Comparison of ENCODE assay signal across 19 mouse cellular contexts in genomic region chr7:138903886-138904435, GRCm38 (mm10). TPM values are rescaled to one million over a fixed set of nuclear protein-coding genes. Genes with fewer than 3 reads are reported as not detected.
A peak's percentile ranks its signal among the peaks of the same experiment; 100 is the strongest.
DNase-seq lines count a peak whose midpoint lies in the region; ATAC-seq and TF ChIP-seq lines count a peak whose summit lies in the region.
"Had no signal": no experiment of that assay in that cellular context is flagged by ENCODE, and none has a peak within 500 bp of the region (broad histone marks: within the 10 kb centered on the region; RNA-seq: fewer than 3 reads in every experiment).

No protein-coding gene starts in this region.

- no peak for DNase-seq in Patski (ENCODE audit: low read depth, low spot score)
- DNase-seq in retina, embryonic 14.5 days (ENCODE audit: low spot score): no peak
- DNase-seq: cerebellum, postnatal 36 days; forebrain, postnatal 0 days; gastrocnemius, postnatal 25 days; right cerebral cortex, postnatal 4 days had no signal

- H3K27me3 ChIP-seq in Patski: no peaks in the 10 kb centered on the region
- H3K27me3 ChIP-seq in intestine, embryonic 15.5 days (replicated peaks): no peaks in the 10 kb centered on the region
- H3K27me3 ChIP-seq in kidney, embryonic 15.5 days: no peaks in the 10 kb centered on the region
- H3K27me3 ChIP-seq in liver, embryonic 12.5 days (replicated peaks): no peaks in the 10 kb centered on the region

- CTCF ChIA-PET in Patski (lab: Charles Lee): interaction anchor here (1.2 kb wide), 1 partner anchor 20 kb away, joined by 6 read pairs; no protein-coding TSS in a partner anchor

- H3K27ac ChIP-seq in intestine, embryonic 15.5 days: peak overlapping the region; percentile 49; the same call in 1 of the 2 replicates
- H3K27ac ChIP-seq in kidney, embryonic 15.5 days: peak overlapping the region; percentile 82
- peak overlapping the region; percentile 52 for H3K27ac ChIP-seq in liver, embryonic 12.5 days
- H3K27ac ChIP-seq: embryonic facial prominence, embryonic 10.5 days; midbrain, embryonic 10.5 days had no signal

- no peaks in the 10 kb centered on the region for H3K9me3 ChIP-seq in intestine, embryonic 15.5 days
- H3K9me3 ChIP-seq in kidney, embryonic 15.5 days (replicated peaks): no peaks in the 10 kb centered on the region
- no peaks in the 10 kb centered on the region for H3K9me3 ChIP-seq in liver, embryonic 12.5 days (replicated peaks)
- H3K9me3 ChIP-seq: embryonic facial prominence, embryonic 10.5 days; midbrain, embryonic 10.5 days had no signal

- H3K9ac ChIP-seq in intestine, embryonic 15.5 days: no peak overlapping the region
- no peak overlapping the region for H3K9ac ChIP-seq in kidney, embryonic 15.5 days
- H3K9ac ChIP-seq in liver, embryonic 12.5 days: no peak overlapping the region
- H3K9ac ChIP-seq: forebrain, postnatal 0 days had no signal

- in situ Hi-C loops in Patski (cut with MboI; ENCODE audit: low pct_unique_long_range_greater_than_20kb): no loop called here

- ATAC-seq in Patski: peak; percentile 41
- ATAC-seq in intestine, embryonic 15.5 days: no peak
- peak; percentile 31; the same call in 1 of the 2 replicates for ATAC-seq in kidney, embryonic 15.5 days (replicated peaks; ENCODE audit: low FRiP score)
- no peak for ATAC-seq in liver, embryonic 12.5 days
- ATAC-seq in megakaryocyte progenitor cell, adult 5-6 weeks (replicated peaks; ENCODE audit: poor library complexity): no peak
- ATAC-seq in frontal cortex, adult (ENCODE audit: low TSS enrichment): no peak
- ATAC-seq: CD4-positive, CD25-positive, alpha-beta regulatory T cell, adult 4 months; forebrain, postnatal 0 days had no signal

- peak overlapping the region; percentile 16; the same call in 1 of the 2 replicates for H3K4me2 ChIP-seq in intestine, embryonic 15.5 days (replicated peaks)
- H3K4me2 ChIP-seq in kidney, embryonic 15.5 days: peak overlapping the region; percentile 4; the same call in 1 of the 2 replicates
- H3K4me2 ChIP-seq in liver, embryonic 12.5 days: peak overlapping the region; percentile 5; the same call in 1 of the 2 replicates
- H3K4me2 ChIP-seq: heart, embryonic 11.5 days had no signal

- H3K36me3 ChIP-seq in intestine, embryonic 15.5 days: 0 out of 2 replicates have a peak, but pooled peaks cover 2% of the 10 kb centered on the region
- H3K36me3 ChIP-seq in kidney, embryonic 15.5 days: no peaks in the 10 kb centered on the region
- peaks cover 21% of the 10 kb centered on the region for H3K36me3 ChIP-seq in liver, embryonic 12.5 days

- TF ChIP-seq CTCF in Patski (IDR thresholded peaks at IDR 0.05): no peak

- no peak overlapping the region for H3K4me3 ChIP-seq in intestine, embryonic 15.5 days (replicated peaks)
- no peak overlapping the region for H3K4me3 ChIP-seq in kidney, embryonic 15.5 days (replicated peaks)
- H3K4me3 ChIP-seq in liver, embryonic 12.5 days: no peak overlapping the region
- H3K4me3 ChIP-seq: embryonic facial prominence, embryonic 10.5 days; erythroblast, embryonic 14.5 days; midbrain, embryonic 10.5 days had no signal

- POLR2A ChIA-PET in Patski (lab: Charles Lee): no interaction called here

- H3K4me1 ChIP-seq in intestine, embryonic 15.5 days (replicated peaks): peaks cover 19% of the 10 kb centered on the region
- peaks cover 31% of the 10 kb centered on the region for H3K4me1 ChIP-seq in kidney, embryonic 15.5 days
- H3K4me1 ChIP-seq in liver, embryonic 12.5 days: peaks cover 52% of the 10 kb centered on the region

- 34% methylated on average over 7 of the region's 7 CpGs for WGBS in intestine, embryonic 15.5 days
- 33% methylated on average over 7 of the region's 7 CpGs for WGBS in kidney, embryonic 15.5 days
- 56% methylated on average over 7 of the region's 7 CpGs for WGBS in liver, embryonic 12.5 days (ENCODE audit: insufficient replicate concordance)

RNA-seq across cellular contexts. Expression of gene Bnip3, which starts 5.4 kb away (rescaled TPM):
- polyA plus RNA-seq in Patski (2021): 130 TPM
- polyA plus RNA-seq in intestine, embryonic 15.5 days (2015; fragmentation: Nextera tagmentation; extraction: Ambion mirVana): 171 and 203 TPM in 2 replicates
- polyA plus RNA-seq in kidney, embryonic 15.5 days (2015; fragmentation: Nextera tagmentation; extraction: Ambion mirVana): 105 and 106 TPM in 2 replicates
- polyA plus RNA-seq in liver, embryonic 12.5 days (2016; fragmentation: Nextera tagmentation; extraction: Ambion mirVana): 81.0 and 81.8 TPM in 2 replicates
- total RNA-seq in megakaryocyte progenitor cell, adult 5-6 weeks (2015): 21.0 and 26.4 TPM in 2 replicates
- 17.5 and 18.7 TPM in 2 replicates for total RNA-seq in megakaryocyte progenitor cell, adult 5-6 weeks (2017)

RNA-seq across cellular contexts. Expression of gene Jakmip3, which starts 36.6 kb away (rescaled TPM):
- not detected for polyA plus RNA-seq in Patski (2021)
- 0.23 and 0.39 TPM in 2 replicates for polyA plus RNA-seq in intestine, embryonic 15.5 days (2015; fragmentation: Nextera tagmentation; extraction: Ambion mirVana)
- 0.19 and 0.22 TPM in 2 replicates for polyA plus RNA-seq in kidney, embryonic 15.5 days (2015; fragmentation: Nextera tagmentation; extraction: Ambion mirVana)
- polyA plus RNA-seq in liver, embryonic 12.5 days (2016; fragmentation: Nextera tagmentation; extraction: Ambion mirVana): 0.05 TPM in 2 replicates
- total RNA-seq in megakaryocyte progenitor cell, adult 5-6 weeks (2015): not detected in 2 replicates
- total RNA-seq in megakaryocyte progenitor cell, adult 5-6 weeks (2017): not detected in 2 replicates
- total RNA-seq: hematopoietic stem cell, adult 5-6 weeks; MEL; monocyte, adult 5-6 weeks had no signal
- polyA plus RNA-seq: CD4-positive, CD25-positive, alpha-beta regulatory T cell, adult 4 months; erythroblast, embryonic 14.5 days had no signal

RNA-seq across cellular contexts. Expression of gene Mapk1ip1, which starts 57.9 kb away (rescaled TPM):
- 18.3 TPM for polyA plus RNA-seq in Patski (2021)
- 10.7 and 12.9 TPM in 2 replicates for polyA plus RNA-seq in intestine, embryonic 15.5 days (2015; fragmentation: Nextera tagmentation; extraction: Ambion mirVana)
- polyA plus RNA-seq in kidney, embryonic 15.5 days (2015; fragmentation: Nextera tagmentation; extraction: Ambion mirVana): 14.5 and 15.3 TPM in 2 replicates
- 3.7 and 4.3 TPM in 2 replicates for polyA plus RNA-seq in liver, embryonic 12.5 days (2016; fragmentation: Nextera tagmentation; extraction: Ambion mirVana)
- 12.4 and 16.8 TPM in 2 replicates for total RNA-seq in megakaryocyte progenitor cell, adult 5-6 weeks (2015)
- 10.6 and 13.0 TPM in 2 replicates for total RNA-seq in megakaryocyte progenitor cell, adult 5-6 weeks (2017)

RNA-seq across cellular contexts. Expression of gene Ppp2r2d, which starts 58.1 kb away (rescaled TPM):
- 45.3 TPM for polyA plus RNA-seq in Patski (2021)
- polyA plus RNA-seq in intestine, embryonic 15.5 days (2015; fragmentation: Nextera tagmentation; extraction: Ambion mirVana): 28.7 and 32.0 TPM in 2 replicates
- 35.1 and 37.3 TPM in 2 replicates for polyA plus RNA-seq in kidney, embryonic 15.5 days (2015; fragmentation: Nextera tagmentation; extraction: Ambion mirVana)
- 24.9 and 26.9 TPM in 2 replicates for polyA plus RNA-seq in liver, embryonic 12.5 days (2016; fragmentation: Nextera tagmentation; extraction: Ambion mirVana)
- total RNA-seq in megakaryocyte progenitor cell, adult 5-6 weeks (2015): 32.5 and 37.0 TPM in 2 replicates
- 33.2 and 33.8 TPM in 2 replicates for total RNA-seq in megakaryocyte progenitor cell, adult 5-6 weeks (2017)

Comparison
In these comparisons a context has a peak if more than half of its experiments do, and no peak if none do; other contexts are left out.
1. ATAC-seq: peak in Patski (single experiment) and kidney, embryonic 15.5 days (single experiment); none in intestine, embryonic 15.5 days (single experiment), liver, embryonic 12.5 days (single experiment), megakaryocyte progenitor cell, adult 5-6 weeks (single experiment) and frontal cortex, adult (single experiment).
2. Peak in every context shown above with its lines, with median percentiles within 50 percentile points of each other: H3K27ac ChIP-seq and H3K4me2 ChIP-seq.